Mouse (Mus musculus): ENCODE measurements around the gene Hdgfl3. TPM values are rescaled to one million over a fixed set of nuclear protein-coding genes. Genes with fewer than 3 reads are reported as not detected.

The Hdgfl3 gene
- polyA plus RNA-seq, 1 experiment from 2014 or later, result 9.9 TPM

DNA sequence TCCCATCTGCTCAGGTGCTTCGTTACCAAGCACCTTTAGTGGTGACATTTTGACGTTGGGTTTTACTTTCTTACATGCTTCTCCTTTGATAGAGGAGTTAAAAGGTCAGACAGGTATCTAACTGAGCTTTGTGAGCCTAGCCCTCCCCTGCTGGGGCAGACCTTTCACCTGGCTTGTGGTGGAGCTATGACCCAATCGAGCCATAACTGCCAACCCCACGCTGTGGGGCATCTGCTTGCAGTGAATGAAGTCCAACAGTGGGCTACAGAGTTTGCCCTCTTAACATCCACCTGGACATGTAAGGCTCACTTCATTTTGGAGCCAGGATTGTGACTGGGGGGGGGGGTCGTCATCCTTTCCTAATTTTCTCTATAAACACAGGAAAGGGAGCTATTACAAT, 54.0 kb downstream of the Hdgfl3 start:
- H3K27ac ChIP-seq (ENCODE audit: low read length), result peak overlapping the region; percentile 51
- H3K4me1 ChIP-seq (ENCODE audit: control insufficient read depth, insufficient read depth, low read length), result peaks cover 7% of the 10 kb centered on the region
- H3K27me3 ChIP-seq (ENCODE audit: control insufficient read depth, insufficient read depth, low read length), result no peaks in the 10 kb centered on the region
- H3K9me3 ChIP-seq (replicated peaks; ENCODE audit: control insufficient read depth, low read length), result no peaks in the 10 kb centered on the region
- no peak overlapping the region for H3K4me2 ChIP-seq (ENCODE audit: low read depth, low read length)
- no peak overlapping the region for H3K4me3 ChIP-seq (ENCODE audit: low read length)
- no peak for ATAC-seq (replicated peaks; ENCODE audit: extremely low read depth, insufficient read depth, low FRiP score)
- no peaks in the 10 kb centered on the region for H3K36me3 ChIP-seq (ENCODE audit: control insufficient read depth, insufficient read depth)
- H3K9ac ChIP-seq (ENCODE audit: low read length), result no peak overlapping the region
- 85% methylated on average over 5 of the region's 5 CpGs for WGBS

DNA sequence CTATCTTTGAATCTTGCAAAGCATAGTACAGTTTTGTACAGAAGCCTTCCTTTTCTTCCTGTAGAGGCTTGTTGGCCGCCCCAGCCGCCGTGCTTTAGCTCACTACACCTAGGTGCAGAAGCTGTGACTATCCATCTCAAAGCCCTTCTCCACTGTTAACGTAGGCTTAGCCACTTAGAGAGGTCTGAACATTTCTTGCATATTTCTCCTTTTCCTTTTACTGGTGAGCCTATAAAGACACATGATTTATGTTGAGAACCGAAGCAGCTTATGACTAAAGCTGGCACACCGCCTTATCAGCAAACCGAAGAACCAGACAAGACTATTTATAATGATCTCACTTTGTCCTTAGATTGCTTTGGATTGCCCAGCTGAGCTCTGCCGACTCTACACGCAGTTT, 58.9 kb downstream of the Hdgfl3 start:
- 0 out of 2 replicates have a peak overlapping the region, but pooled peaks have one; percentile 8 for H3K27ac ChIP-seq (ENCODE audit: low read length)
- ATAC-seq (replicated peaks; ENCODE audit: extremely low read depth, insufficient read depth, low FRiP score), result no peak
- WGBS, result 47% methylated on average over 9 of the region's 9 CpGs
- H3K4me3 ChIP-seq (ENCODE audit: low read length), result no peak overlapping the region
- H3K4me1 ChIP-seq (ENCODE audit: control insufficient read depth, insufficient read depth, low read length), result peaks cover 8% of the 10 kb centered on the region
- peaks cover 8% of the 10 kb centered on the region for H3K36me3 ChIP-seq (ENCODE audit: control insufficient read depth, insufficient read depth)
- no peaks in the 10 kb centered on the region for H3K27me3 ChIP-seq (ENCODE audit: control insufficient read depth, insufficient read depth, low read length)
- no peak overlapping the region for H3K4me2 ChIP-seq (ENCODE audit: low read depth, low read length)
- no peak overlapping the region for H3K9ac ChIP-seq (ENCODE audit: low read length)
- no peaks in the 10 kb centered on the region for H3K9me3 ChIP-seq (replicated peaks; ENCODE audit: control insufficient read depth, low read length)

DNA sequence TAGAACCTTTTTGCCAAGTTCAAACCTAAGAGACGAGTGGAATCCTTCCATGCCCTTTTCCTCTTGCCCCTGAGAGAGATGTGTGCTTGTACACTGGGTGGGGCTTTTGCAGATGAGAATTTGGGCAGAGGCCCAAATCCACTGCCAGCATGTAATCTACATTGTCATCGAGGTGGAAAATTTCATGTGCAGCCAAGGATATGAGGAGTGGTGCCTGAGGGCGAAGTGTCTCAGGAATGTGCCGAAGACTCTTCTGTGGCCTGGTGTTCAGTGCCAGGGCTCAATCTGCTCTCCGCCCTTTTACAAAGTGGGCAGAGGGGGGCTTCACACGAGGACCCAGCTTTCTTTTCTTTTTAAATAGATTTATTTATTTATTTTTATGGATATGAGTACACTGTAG, 59.6 kb downstream of the Hdgfl3 start:
- Histone ChIP-seq H3K4me1 (ENCODE audit: control insufficient read depth, insufficient read depth, low read length) (peaks cover 8% of the 10 kb centered on the region), H3K4me3 (ENCODE audit: low read length) (no peak overlapping the region), H3K36me3 (ENCODE audit: control insufficient read depth, insufficient read depth) (peaks cover 10% of the 10 kb centered on the region), H3K27ac (ENCODE audit: low read length) (no peak overlapping the region), H3K9me3 (replicated peaks; ENCODE audit: control insufficient read depth, low read length) (no peaks in the 10 kb centered on the region), H3K27me3 (ENCODE audit: control insufficient read depth, insufficient read depth, low read length) (no peaks in the 10 kb centered on the region), H3K9ac (ENCODE audit: low read length) (no peak overlapping the region), H3K4me2 (ENCODE audit: low read depth, low read length) (no peak overlapping the region)
- ATAC-seq (replicated peaks; ENCODE audit: extremely low read depth, insufficient read depth, low FRiP score), result no peak
- WGBS, result 35% methylated on average over 6 of the region's 6 CpGs

DNA sequence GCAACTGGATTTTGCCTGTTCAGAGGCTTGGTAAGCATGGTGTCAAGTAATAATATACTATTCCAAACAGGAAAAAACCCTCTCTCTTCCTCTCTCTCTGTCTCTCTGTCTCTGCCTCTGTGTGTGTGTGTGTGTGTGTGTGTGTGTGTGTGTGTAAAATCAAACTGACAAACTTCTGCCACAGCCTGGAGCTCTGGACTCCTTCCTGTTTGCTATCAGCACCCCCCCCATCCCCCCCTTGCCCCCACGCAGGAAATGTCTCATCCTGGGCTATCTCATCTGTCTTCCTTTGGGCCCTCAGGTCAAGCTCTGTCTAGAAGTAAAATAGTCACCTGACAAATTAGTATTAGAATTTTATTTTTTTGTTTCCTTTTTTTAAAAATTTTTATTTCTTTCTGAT, 60.5 kb downstream of the Hdgfl3 start:
- no peak for ATAC-seq (replicated peaks; ENCODE audit: extremely low read depth, insufficient read depth, low FRiP score)
- Histone ChIP-seq H3K4me2 (ENCODE audit: low read depth, low read length) (no peak overlapping the region), H3K4me3 (ENCODE audit: low read length) (no peak overlapping the region), H3K36me3 (ENCODE audit: control insufficient read depth, insufficient read depth) (peaks cover 14% of the 10 kb centered on the region), H3K9me3 (replicated peaks; ENCODE audit: control insufficient read depth, low read length) (no peaks in the 10 kb centered on the region), H3K9ac (ENCODE audit: low read length) (no peak overlapping the region), H3K27me3 (ENCODE audit: control insufficient read depth, insufficient read depth, low read length) (no peaks in the 10 kb centered on the region), H3K27ac (ENCODE audit: low read length) (no peak overlapping the region), H3K4me1 (ENCODE audit: control insufficient read depth, insufficient read depth, low read length) (peaks cover 8% of the 10 kb centered on the region)
- 32% methylated on average over 1 of the region's 1 CpGs for WGBS

DNA sequence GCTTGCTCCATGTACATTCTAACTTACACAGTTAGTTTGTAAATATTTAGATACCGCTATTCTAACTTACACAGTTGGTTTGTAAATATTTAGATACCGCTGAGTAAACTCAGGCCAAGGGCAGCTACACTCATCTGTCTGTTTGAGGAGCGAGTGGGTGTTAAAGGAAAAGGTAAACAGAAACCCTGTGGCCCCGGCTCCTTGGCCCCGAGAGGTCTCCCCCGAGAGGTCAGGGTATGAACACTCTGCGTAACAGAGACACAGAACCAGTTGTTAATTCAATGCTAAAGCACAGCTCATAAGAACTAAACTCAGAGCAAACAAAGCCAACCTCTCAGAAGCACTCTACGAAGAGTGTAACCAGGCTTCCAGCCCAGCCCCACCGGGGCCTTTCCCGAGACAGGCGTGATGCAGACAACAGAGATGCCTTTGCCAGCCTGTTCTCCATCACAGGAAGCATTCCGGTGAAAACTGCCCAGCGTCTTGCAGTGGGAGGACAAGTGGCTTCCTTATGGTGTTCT, 61.7 kb downstream of the Hdgfl3 start:
- Histone ChIP-seq H3K4me1 (ENCODE audit: control insufficient read depth, insufficient read depth, low read length) (peaks cover 11% of the 10 kb centered on the region), H3K4me3 (ENCODE audit: low read length) (no peak overlapping the region), H3K27ac (ENCODE audit: low read length) (no peak overlapping the region), H3K4me2 (ENCODE audit: low read depth, low read length) (no peak overlapping the region), H3K27me3 (ENCODE audit: control insufficient read depth, insufficient read depth, low read length) (no peaks in the 10 kb centered on the region), H3K9ac (ENCODE audit: low read length) (no peak overlapping the region), H3K9me3 (replicated peaks; ENCODE audit: control insufficient read depth, low read length) (no peaks in the 10 kb centered on the region), H3K36me3 (ENCODE audit: control insufficient read depth, insufficient read depth) (peaks cover 14% of the 10 kb centered on the region)
- ATAC-seq (replicated peaks; ENCODE audit: extremely low read depth, insufficient read depth, low FRiP score), result no peak
- WGBS, result 62% methylated on average over 13 of the region's 13 CpGs

DNA sequence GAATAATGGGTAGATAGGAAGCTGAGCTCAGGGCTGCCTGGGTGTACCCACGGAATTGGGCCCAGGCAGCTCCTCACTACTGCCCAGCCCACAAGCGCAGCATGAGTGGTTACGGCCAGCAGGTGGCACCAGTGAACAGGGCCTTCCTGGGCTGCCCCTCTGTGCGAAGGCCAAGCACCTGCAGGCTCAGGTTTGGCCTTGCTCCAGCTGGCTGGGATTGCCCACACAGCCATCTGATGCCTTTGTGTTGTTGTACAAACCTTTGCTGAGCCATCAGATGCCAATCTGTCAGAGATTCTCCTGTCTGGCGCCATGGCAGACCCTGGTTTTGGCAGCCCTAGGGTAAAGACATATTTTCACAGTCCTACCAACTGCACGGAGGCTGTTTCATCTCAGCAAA, 66.1 kb downstream of the Hdgfl3 start:
- no peaks in the 10 kb centered on the region for H3K9me3 ChIP-seq (replicated peaks; ENCODE audit: control insufficient read depth, low read length)
- H3K9ac ChIP-seq (ENCODE audit: low read length), result no peak overlapping the region
- peak; percentile 70 for ATAC-seq (replicated peaks; ENCODE audit: extremely low read depth, insufficient read depth, low FRiP score)
- H3K4me2 ChIP-seq (ENCODE audit: low read depth, low read length), result no peak overlapping the region
- no peaks in the 10 kb centered on the region for H3K27me3 ChIP-seq (ENCODE audit: control insufficient read depth, insufficient read depth, low read length)
- peaks cover 23% of the 10 kb centered on the region for H3K36me3 ChIP-seq (ENCODE audit: control insufficient read depth, insufficient read depth)
- peaks cover 5% of the 10 kb centered on the region; the same call in 1 of the 2 replicates for H3K4me1 ChIP-seq (ENCODE audit: control insufficient read depth, insufficient read depth, low read length)
- 27% methylated on average over 6 of the region's 6 CpGs for WGBS
- no peak overlapping the region for H3K27ac ChIP-seq (ENCODE audit: low read length)
- H3K4me3 ChIP-seq (ENCODE audit: low read length), result no peak overlapping the region

DNA sequence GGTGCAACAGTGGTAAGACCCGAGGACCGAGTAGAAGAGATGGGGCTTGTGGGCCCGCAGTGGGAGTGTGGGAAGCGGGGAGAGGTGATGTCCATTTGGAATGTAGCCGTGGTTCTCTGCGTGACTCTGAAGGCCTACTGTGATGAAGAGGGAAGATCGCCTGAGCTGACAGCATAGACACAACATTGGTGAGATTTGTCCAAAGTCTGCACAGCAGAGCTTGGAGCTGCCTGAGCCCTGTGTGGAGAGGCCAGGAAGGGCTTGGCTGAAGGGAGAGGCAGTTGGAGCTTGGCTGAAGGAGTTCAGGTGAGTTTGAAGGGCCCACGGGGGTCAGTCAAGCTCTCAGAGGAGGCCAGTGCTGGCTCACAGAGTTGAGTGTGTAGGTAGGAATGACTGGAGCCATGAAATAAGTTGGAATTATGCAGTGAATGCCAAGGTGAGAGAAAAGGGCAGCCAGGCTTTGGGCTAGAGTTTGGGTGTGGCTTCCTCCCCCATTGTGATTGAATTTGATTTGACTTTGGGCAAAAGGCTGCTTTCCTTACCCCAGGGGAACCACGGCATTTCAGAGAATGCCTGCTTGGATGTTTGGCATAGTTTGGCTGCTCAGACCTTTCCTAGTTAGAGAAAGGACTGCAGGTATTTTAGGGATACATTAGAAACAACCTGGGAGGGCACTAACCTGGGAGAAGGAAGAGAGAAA, 66.9 kb downstream of the Hdgfl3 start:
- H3K4me1 ChIP-seq (ENCODE audit: control insufficient read depth, insufficient read depth, low read length), result peaks cover 8% of the 10 kb centered on the region; the same call in 1 of the 2 replicates
- no peak overlapping the region for H3K4me3 ChIP-seq (ENCODE audit: low read length)
- no peaks in the 10 kb centered on the region for H3K27me3 ChIP-seq (ENCODE audit: control insufficient read depth, insufficient read depth, low read length)
- H3K9ac ChIP-seq (ENCODE audit: low read length), result no peak overlapping the region
- H3K27ac ChIP-seq (ENCODE audit: low read length), result no peak overlapping the region
- H3K4me2 ChIP-seq (ENCODE audit: low read depth, low read length), result no peak overlapping the region
- H3K9me3 ChIP-seq (replicated peaks; ENCODE audit: control insufficient read depth, low read length), result no peaks in the 10 kb centered on the region
- ATAC-seq (replicated peaks; ENCODE audit: extremely low read depth, insufficient read depth, low FRiP score), result no peak
- peaks cover 23% of the 10 kb centered on the region for H3K36me3 ChIP-seq (ENCODE audit: control insufficient read depth, insufficient read depth)
- WGBS, result 79% methylated on average over 9 of the region's 9 CpGs

DNA sequence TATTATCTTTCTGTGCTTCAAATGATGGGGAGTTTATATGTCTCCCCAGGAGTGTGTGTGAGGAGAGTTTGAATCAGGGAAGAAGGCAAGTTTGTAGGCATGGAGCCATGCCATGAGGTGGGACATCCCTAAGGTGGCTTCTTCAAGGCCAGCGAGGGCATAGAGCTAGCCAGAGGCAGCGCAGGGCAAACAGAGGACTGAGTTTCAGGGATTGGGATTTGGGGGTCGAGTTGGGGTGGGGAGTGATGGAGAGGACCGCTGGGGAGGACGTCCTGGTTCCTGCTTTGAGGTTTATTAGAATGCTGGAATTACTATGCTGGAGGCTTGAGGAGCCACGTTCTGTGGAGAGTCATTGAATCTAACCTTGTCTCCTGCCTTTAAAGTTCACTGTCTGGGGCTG, 68.3 kb downstream of the Hdgfl3 start:
- 93% methylated on average over 6 of the region's 6 CpGs for WGBS
- Histone ChIP-seq H3K4me3 (ENCODE audit: low read length) (no peak overlapping the region), H3K36me3 (ENCODE audit: control insufficient read depth, insufficient read depth) (peaks cover 14% of the 10 kb centered on the region), H3K4me2 (ENCODE audit: low read depth, low read length) (no peak overlapping the region), H3K27ac (ENCODE audit: low read length) (no peak overlapping the region), H3K9ac (ENCODE audit: low read length) (no peak overlapping the region), H3K9me3 (replicated peaks; ENCODE audit: control insufficient read depth, low read length) (no peaks in the 10 kb centered on the region), H3K27me3 (ENCODE audit: control insufficient read depth, insufficient read depth, low read length) (no peaks in the 10 kb centered on the region), H3K4me1 (ENCODE audit: control insufficient read depth, insufficient read depth, low read length) (peaks cover 12% of the 10 kb centered on the region)
- ATAC-seq (replicated peaks; ENCODE audit: extremely low read depth, insufficient read depth, low FRiP score), result no peak

DNA sequence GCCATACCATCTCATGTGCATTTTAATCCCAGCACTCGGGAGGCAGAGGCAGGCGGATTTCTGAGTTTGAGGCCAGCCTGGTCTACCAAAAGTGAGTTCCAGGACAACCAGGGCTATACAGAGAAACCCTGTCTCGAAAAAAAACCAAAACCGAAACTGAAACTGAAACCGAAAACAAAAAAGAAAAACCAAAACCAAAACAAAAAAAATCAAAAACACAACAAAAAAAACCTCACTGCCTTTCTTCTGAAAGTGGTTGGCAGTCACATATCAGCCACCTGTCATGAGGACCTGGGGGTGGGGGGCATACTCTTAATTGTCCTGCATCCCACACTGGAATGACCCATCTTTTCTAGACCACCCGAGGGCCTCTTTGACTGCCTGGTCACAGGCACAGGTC, 69.7 kb downstream of the Hdgfl3 start:
- no peak for ATAC-seq (replicated peaks; ENCODE audit: extremely low read depth, insufficient read depth, low FRiP score)
- Histone ChIP-seq H3K4me1 (ENCODE audit: control insufficient read depth, insufficient read depth, low read length) (peaks cover 20% of the 10 kb centered on the region), H3K27ac (ENCODE audit: low read length) (no peak overlapping the region), H3K9me3 (replicated peaks; ENCODE audit: control insufficient read depth, low read length) (no peaks in the 10 kb centered on the region), H3K36me3 (ENCODE audit: control insufficient read depth, insufficient read depth) (peaks cover 12% of the 10 kb centered on the region), H3K4me3 (ENCODE audit: low read length) (no peak overlapping the region), H3K4me2 (ENCODE audit: low read depth, low read length) (no peak overlapping the region), H3K27me3 (ENCODE audit: control insufficient read depth, insufficient read depth, low read length) (no peaks in the 10 kb centered on the region), H3K9ac (ENCODE audit: low read length) (no peak overlapping the region)
- WGBS, result 89% methylated on average over 6 of the region's 6 CpGs

Measured in heart, embryonic 16.5 days (tissue).